Mouse (Mus musculus): Measurements from ENCODE around the gene Sh3bgrl2. TPM values are rescaled to one million over a fixed set of nuclear protein-coding genes. Genes with fewer than 3 reads are reported as not detected.

The Sh3bgrl2 gene
- polyA plus RNA-seq, 1 experiment from 2014 or later = 10.3 TPM

GRCm38 (mm10) chr9:83596646-83597481, 48.7 kb downstream of the Sh3bgrl2 start:
- ATAC-seq (ENCODE audit: low FRiP score, low read depth) = no peak
- H3K27me3 ChIP-seq = no peaks in the 10 kb centered on the region
- no peak overlapping the region for H3K27ac ChIP-seq (replicated peaks)
- H3K4me1 ChIP-seq (replicated peaks) = 0 out of 2 replicates have a peak, but pooled peaks cover 5% of the 10 kb centered on the region
- H3K9me3 ChIP-seq = no peaks in the 10 kb centered on the region
- H3K9ac ChIP-seq = no peak overlapping the region
- no peak overlapping the region for H3K4me2 ChIP-seq
- 78% methylated on average over 13 of the region's 13 CpGs for WGBS
- no peak overlapping the region for H3K4me3 ChIP-seq
- no peaks in the 10 kb centered on the region for H3K36me3 ChIP-seq

GRCm38 (mm10) chr9:83598047-83598446, 49.9 kb downstream of the Sh3bgrl2 start:
- Histone ChIP-seq H3K9ac (no peak overlapping the region), H3K4me3 (no peak overlapping the region), H3K4me1 (replicated peaks) (0 out of 2 replicates have a peak, but pooled peaks cover 9% of the 10 kb centered on the region), H3K4me2 (no peak overlapping the region), H3K27ac (replicated peaks) (no peak overlapping the region), H3K27me3 (no peaks in the 10 kb centered on the region), H3K9me3 (no peaks in the 10 kb centered on the region), H3K36me3 (no peaks in the 10 kb centered on the region)
- 76% methylated on average over 7 of the region's 7 CpGs for WGBS
- ATAC-seq (ENCODE audit: low FRiP score, low read depth) = no peak

- 51% methylated on average over 6 of the region's 6 CpGs for WGBS
- no peak overlapping the region for H3K27ac ChIP-seq (replicated peaks)
- ATAC-seq (ENCODE audit: low FRiP score, low read depth) = no peak
These were observed 51.4 kb downstream of the Sh3bgrl2 start for GRCm38 (mm10) chr9:83599505-83599904.

GRCm38 (mm10) chr9:83600286-83601048, 52.3 kb downstream of the Sh3bgrl2 start:
- Histone ChIP-seq H3K27me3 (no peaks in the 10 kb centered on the region), H3K4me1 (replicated peaks) (0 out of 2 replicates have a peak, but pooled peaks cover 9% of the 10 kb centered on the region), H3K9ac (no peak overlapping the region), H3K27ac (replicated peaks) (no peak overlapping the region), H3K36me3 (no peaks in the 10 kb centered on the region), H3K4me2 (no peak overlapping the region), H3K9me3 (no peaks in the 10 kb centered on the region), H3K4me3 (no peak overlapping the region)
- 72% methylated on average over 10 of the region's 10 CpGs for WGBS
- ATAC-seq (ENCODE audit: low FRiP score, low read depth) = no peak

More at GRCm38 (mm10) chr9:83599505-83599904, 51.4 kb downstream of the Sh3bgrl2 start:
- Histone ChIP-seq H3K9ac (no peak overlapping the region), H3K36me3 (no peaks in the 10 kb centered on the region), H3K4me2 (no peak overlapping the region), H3K4me3 (no peak overlapping the region), H3K4me1 (replicated peaks) (0 out of 2 replicates have a peak, but pooled peaks cover 9% of the 10 kb centered on the region), H3K27me3 (no peaks in the 10 kb centered on the region), H3K9me3 (no peaks in the 10 kb centered on the region)

GRCm38 (mm10) chr9:83602176-83602770, 54.1 kb downstream of the Sh3bgrl2 start:
- Histone ChIP-seq H3K9ac (no peak overlapping the region), H3K27me3 (no peaks in the 10 kb centered on the region), H3K4me3 (no peak overlapping the region), H3K36me3 (no peaks in the 10 kb centered on the region), H3K4me2 (no peak overlapping the region), H3K27ac (replicated peaks) (no peak overlapping the region; the same call in 1 of the 2 replicates), H3K4me1 (replicated peaks) (peaks cover 19% of the 10 kb centered on the region; the same call in 1 of the 2 replicates), H3K9me3 (no peaks in the 10 kb centered on the region)
- WGBS = 30% methylated on average over 6 of the region's 6 CpGs
- ATAC-seq (ENCODE audit: low FRiP score, low read depth) = no peak

GRCm38 (mm10) chr9:83603159-83603558, 55.0 kb downstream of the Sh3bgrl2 start:
- Histone ChIP-seq H3K4me1 (replicated peaks) (peaks cover 19% of the 10 kb centered on the region; the same call in 1 of the 2 replicates), H3K27me3 (no peaks in the 10 kb centered on the region), H3K36me3 (no peaks in the 10 kb centered on the region), H3K9ac (no peak overlapping the region), H3K27ac (replicated peaks) (no peak overlapping the region), H3K4me3 (no peak overlapping the region), H3K4me2 (no peak overlapping the region), H3K9me3 (no peaks in the 10 kb centered on the region)
- 49% methylated on average over 2 of the region's 2 CpGs for WGBS
- no peak for ATAC-seq (ENCODE audit: low FRiP score, low read depth)

GRCm38 (mm10) chr9:83605886-83606640, 57.9 kb downstream of the Sh3bgrl2 start:
- no peak overlapping the region for H3K4me3 ChIP-seq
- no peak overlapping the region for H3K9ac ChIP-seq
- H3K27me3 ChIP-seq = no peaks in the 10 kb centered on the region
- no peaks in the 10 kb centered on the region for H3K36me3 ChIP-seq
- no peak for ATAC-seq (ENCODE audit: low FRiP score, low read depth)
- no peaks in the 10 kb centered on the region for H3K9me3 ChIP-seq
- H3K4me2 ChIP-seq = no peak overlapping the region
- peak overlapping the region; percentile 20; the same call in 1 of the 2 replicates for H3K27ac ChIP-seq (replicated peaks)
- WGBS = 36% methylated on average over 8 of the region's 8 CpGs
- peaks cover 29% of the 10 kb centered on the region for H3K4me1 ChIP-seq (replicated peaks)

GRCm38 (mm10) chr9:83608135-83608534, 60.0 kb downstream of the Sh3bgrl2 start:
- Histone ChIP-seq H3K27ac (replicated peaks) (no peak overlapping the region), H3K9ac (no peak overlapping the region), H3K36me3 (no peaks in the 10 kb centered on the region), H3K9me3 (no peaks in the 10 kb centered on the region), H3K4me2 (no peak overlapping the region), H3K4me3 (no peak overlapping the region), H3K27me3 (no peaks in the 10 kb centered on the region), H3K4me1 (replicated peaks) (peaks cover 24% of the 10 kb centered on the region)
- ATAC-seq (ENCODE audit: low FRiP score, low read depth) = no peak
- WGBS = 78% methylated on average over 1 of the region's 1 CpGs

- H3K4me1 ChIP-seq (replicated peaks) = peaks cover 24% of the 10 kb centered on the region
- H3K9me3 ChIP-seq = no peaks in the 10 kb centered on the region
- no peak overlapping the region; the same call in 1 of the 2 replicates for H3K4me2 ChIP-seq
- no peak overlapping the region for H3K9ac ChIP-seq
- 44% methylated on average over 9 of the region's 9 CpGs for WGBS
- no peaks in the 10 kb centered on the region for H3K27me3 ChIP-seq
- no peak overlapping the region for H3K4me3 ChIP-seq
- peak; percentile 84 for ATAC-seq (ENCODE audit: low FRiP score, low read depth)
- no peaks in the 10 kb centered on the region for H3K36me3 ChIP-seq
- H3K27ac ChIP-seq (replicated peaks) = 0 out of 2 replicates have a peak overlapping the region, but pooled peaks have one; percentile 42
These were observed 61.5 kb downstream of the Sh3bgrl2 start for GRCm38 (mm10) chr9:83609422-83610297.

GRCm38 (mm10) chr9:83615912-83616585, 67.9 kb downstream of the Sh3bgrl2 start:
- Histone ChIP-seq H3K4me2 (no peak overlapping the region), H3K36me3 (no peaks in the 10 kb centered on the region), H3K9me3 (no peaks in the 10 kb centered on the region), H3K27ac (replicated peaks) (no peak overlapping the region), H3K4me1 (replicated peaks) (peaks cover under 1% of the 10 kb centered on the region; the same call in 1 of the 2 replicates), H3K9ac (no peak overlapping the region), H3K4me3 (no peak overlapping the region), H3K27me3 (no peaks in the 10 kb centered on the region)
- 62% methylated on average over 6 of the region's 6 CpGs for WGBS
- ATAC-seq (ENCODE audit: low FRiP score, low read depth) = no peak

Measured in hindbrain, embryonic 15.5 days (tissue).